Mouse (Mus musculus) midbrain, embryonic 13.5 days (tissue): ENCODE measurements around the gene Crmp1. TPM values are rescaled to one million over a fixed set of nuclear protein-coding genes. Genes with fewer than 3 reads are reported as not detected.

ENCODE experiments used
- ATAC-seq: fragments of 200-750 bp; cut with Nextera tagmentation; 2 replicates; pipeline ENCODE4 v1.8.0; 2017; ENCODE audit warnings: mild to moderate bottlenecking, moderate TSS enrichment, moderate library complexity
- H3K27ac ChIP-seq: fragments of 300-500 bp; sonication (generic); 2 replicates; pipeline ENCODE4 v1.5.1; 2015; ENCODE audit warnings: inconsistent platforms, mild to moderate bottlenecking, moderate library complexity
- H3K27me3 ChIP-seq: fragments of 300-500 bp; sonication (generic); 2 replicates; pipeline ENCODE4 v1.6.1; 2015; ENCODE audit warnings: mild to moderate bottlenecking, inconsistent platforms
- H3K36me3 ChIP-seq: fragments of 300-500 bp; sonication (generic); 2 replicates; pipeline ENCODE4 v1.6.1; 2015; ENCODE audit warnings: mild to moderate bottlenecking, inconsistent platforms
- H3K4me1 ChIP-seq: fragments of 300-500 bp; sonication (generic); replicated peaks from 2 replicates; pipeline ENCODE4 v1.6.1; 2015; ENCODE audit warnings: inconsistent platforms
- H3K4me2 ChIP-seq: fragments of 300-500 bp; sonication (generic); replicated peaks from 2 replicates; pipeline ENCODE4 v1.6.1; 2015; ENCODE audit warnings: moderate library complexity, mild to moderate bottlenecking, inconsistent platforms
- H3K4me3 ChIP-seq: fragments of 300-500 bp; sonication (generic); replicated peaks from 2 replicates; pipeline ENCODE4 v1.5.1; 2015; ENCODE audit warnings: mild to moderate bottlenecking, inconsistent platforms
- H3K9ac ChIP-seq: fragments of 300-500 bp; sonication (generic); replicated peaks from 2 replicates; pipeline ENCODE4 v1.6.1; 2015; ENCODE audit warnings: mild to moderate bottlenecking, inconsistent platforms
- H3K9me3 ChIP-seq: fragments of 300-500 bp; sonication (generic); 2 replicates; pipeline ENCODE4 v1.6.1; 2016; ENCODE audit warnings: mild to moderate bottlenecking, inconsistent platforms
- WGBS: fragments of 180-500 bp; shearing (Covaris S2); methylation state at CpG from one replicate; pipeline ENCODE4 v1.1.7; 2015; 5-methylcytosine and 5-hydroxymethylcytosine counted together
- polyA plus RNA-seq: library from polyadenylated mRNA; unstranded; fragments of >200 nt; fragmentation: Nextera tagmentation; extraction: Ambion mirVana; gene quantifications from 2 replicates; pipeline ENCODE4 v1.2.1, GENCODE M21; 2015

The Crmp1 gene
- polyA plus RNA-seq = 711 and 713 TPM in 2 replicates

- H3K9me3 ChIP-seq = no peaks in the 10 kb centered on the region
- no peaks in the 10 kb centered on the region for H3K36me3 ChIP-seq
- peak within 1 kb of the TSS; percentile 86 for H3K4me3 ChIP-seq
- peaks cover 49% of the 10 kb centered on the region for H3K4me1 ChIP-seq
- H3K27ac ChIP-seq = peak within 1 kb of the TSS; percentile 60
- H3K9ac ChIP-seq = peak within 1 kb of the TSS; percentile 93
- H3K4me2 ChIP-seq = peak within 1 kb of the TSS; percentile 84
- under 1% methylated on average over 54 of the region's 56 CpGs for WGBS
- peaks cover 40% of the 10 kb centered on the region for H3K27me3 ChIP-seq
- ATAC-seq = peak; percentile 75
These were observed at the start of gene Crmp1 for GRCm38 (mm10) chr5:37241651-37242151. Gene Crmp1, plus strand, starts transcription at chr5:37241940.

- no peak overlapping the region for H3K27ac ChIP-seq
- 73% methylated on average over 8 of the region's 8 CpGs for WGBS
These were observed 45.5 kb upstream of the Crmp1 start for GRCm38 (mm10) chr5:37196196-37196595.

GRCm38 (mm10) chr5:37196666-37197250 is 45.0 kb upstream of the Crmp1 start:
- WGBS = 75% methylated on average over 10 of the region's 10 CpGs
- H3K36me3 ChIP-seq = no peaks in the 10 kb centered on the region
- H3K4me2 ChIP-seq = no peak overlapping the region
- H3K27me3 ChIP-seq = no peaks in the 10 kb centered on the region
- H3K27ac ChIP-seq = no peak overlapping the region
- no peak overlapping the region for H3K4me3 ChIP-seq
- no peak overlapping the region for H3K9ac ChIP-seq
- no peak for ATAC-seq
- peaks cover 22% of the 10 kb centered on the region for H3K4me1 ChIP-seq
- no peaks in the 10 kb centered on the region for H3K9me3 ChIP-seq

More at GRCm38 (mm10) chr5:37196196-37196595, 45.5 kb upstream of the Crmp1 start:
- H3K4me2 ChIP-seq = no peak overlapping the region
- no peak overlapping the region for H3K4me3 ChIP-seq
- peaks cover 22% of the 10 kb centered on the region for H3K4me1 ChIP-seq
- no peaks in the 10 kb centered on the region for H3K9me3 ChIP-seq
- H3K27me3 ChIP-seq = no peaks in the 10 kb centered on the region
- ATAC-seq = no peak
- no peaks in the 10 kb centered on the region for H3K36me3 ChIP-seq
- no peak overlapping the region for H3K9ac ChIP-seq

GRCm38 (mm10) chr5:37197423-37197822 is 44.3 kb upstream of the Crmp1 start:
- no peak for ATAC-seq
- WGBS = 78% methylated on average over 3 of the region's 3 CpGs
- Histone ChIP-seq H3K4me3 (no peak overlapping the region), H3K27me3 (no peaks in the 10 kb centered on the region), H3K9me3 (no peaks in the 10 kb centered on the region), H3K4me1 (peaks cover 26% of the 10 kb centered on the region), H3K36me3 (no peaks in the 10 kb centered on the region), H3K27ac (no peak overlapping the region), H3K4me2 (no peak overlapping the region), H3K9ac (no peak overlapping the region)

- peak; percentile 58 for ATAC-seq
- WGBS = 37% methylated on average over 2 of the region's 2 CpGs
These were observed 43.6 kb upstream of the Crmp1 start for GRCm38 (mm10) chr5:37198011-37198688.

GRCm38 (mm10) chr5:37202285-37202684 is 39.5 kb upstream of the Crmp1 start:
- WGBS = 28% methylated on average over 1 of the region's 1 CpGs
- H3K27ac ChIP-seq = no peak overlapping the region
- ATAC-seq = no peak

More at GRCm38 (mm10) chr5:37198011-37198688, 43.6 kb upstream of the Crmp1 start:
- Histone ChIP-seq H3K4me1 (peaks cover 29% of the 10 kb centered on the region), H3K9me3 (no peaks in the 10 kb centered on the region), H3K4me3 (no peak overlapping the region), H3K9ac (no peak overlapping the region), H3K36me3 (no peaks in the 10 kb centered on the region), H3K4me2 (no peak overlapping the region), H3K27ac (peak overlapping the region; percentile 60; the same call in 1 of the 2 replicates), H3K27me3 (no peaks in the 10 kb centered on the region)

GRCm38 (mm10) chr5:37204886-37205285 is 36.9 kb upstream of the Crmp1 start:
- Histone ChIP-seq H3K9me3 (no peaks in the 10 kb centered on the region), H3K4me3 (no peak overlapping the region), H3K4me2 (no peak overlapping the region), H3K36me3 (no peaks in the 10 kb centered on the region), H3K4me1 (peaks cover 7% of the 10 kb centered on the region), H3K27ac (no peak overlapping the region), H3K27me3 (no peaks in the 10 kb centered on the region), H3K9ac (no peak overlapping the region)
- WGBS = 85% methylated on average over 7 of the region's 7 CpGs
- no peak for ATAC-seq

More at GRCm38 (mm10) chr5:37202285-37202684, 39.5 kb upstream of the Crmp1 start:
- Histone ChIP-seq H3K4me2 (no peak overlapping the region), H3K9me3 (no peaks in the 10 kb centered on the region), H3K4me1 (peaks cover 20% of the 10 kb centered on the region), H3K36me3 (no peaks in the 10 kb centered on the region), H3K27me3 (no peaks in the 10 kb centered on the region), H3K9ac (no peak overlapping the region), H3K4me3 (no peak overlapping the region)

GRCm38 (mm10) chr5:37205420-37205819 is 36.3 kb upstream of the Crmp1 start:
- no peak overlapping the region for H3K9ac ChIP-seq
- no peak for ATAC-seq
- no peaks in the 10 kb centered on the region for H3K36me3 ChIP-seq
- no peak overlapping the region for H3K27ac ChIP-seq
- 85% methylated on average over 1 of the region's 1 CpGs for WGBS
- no peak overlapping the region for H3K4me3 ChIP-seq
- H3K4me2 ChIP-seq = no peak overlapping the region
- no peaks in the 10 kb centered on the region for H3K27me3 ChIP-seq
- peaks cover 7% of the 10 kb centered on the region for H3K4me1 ChIP-seq
- no peaks in the 10 kb centered on the region for H3K9me3 ChIP-seq

- Histone ChIP-seq H3K4me3 (no peak overlapping the region), H3K4me1 (peaks cover 7% of the 10 kb centered on the region), H3K36me3 (no peaks in the 10 kb centered on the region), H3K4me2 (no peak overlapping the region), H3K9ac (no peak overlapping the region), H3K9me3 (no peaks in the 10 kb centered on the region), H3K27me3 (no peaks in the 10 kb centered on the region), H3K27ac (no peak overlapping the region)
- 57% methylated on average over 2 of the region's 2 CpGs for WGBS
- no peak for ATAC-seq
These were observed 35.4 kb upstream of the Crmp1 start for GRCm38 (mm10) chr5:37206364-37206763.

GRCm38 (mm10) chr5:37212938-37213708 is 28.6 kb upstream of the Crmp1 start:
- no peaks in the 10 kb centered on the region for H3K36me3 ChIP-seq
- H3K9ac ChIP-seq = no peak overlapping the region
- H3K27ac ChIP-seq = no peak overlapping the region
- no peak overlapping the region for H3K4me2 ChIP-seq
- no peak for ATAC-seq
- H3K27me3 ChIP-seq = no peaks in the 10 kb centered on the region
- no peaks in the 10 kb centered on the region for H3K9me3 ChIP-seq
- no peak overlapping the region for H3K4me3 ChIP-seq
- H3K4me1 ChIP-seq = 0 out of 2 replicates have a peak, but pooled peaks cover 2% of the 10 kb centered on the region
- 92% methylated on average over 9 of the region's 9 CpGs for WGBS

GRCm38 (mm10) chr5:37213709-37214103 is 28.0 kb upstream of the Crmp1 start:
- Histone ChIP-seq H3K4me1 (0 out of 2 replicates have a peak, but pooled peaks cover 2% of the 10 kb centered on the region), H3K36me3 (no peaks in the 10 kb centered on the region), H3K27me3 (no peaks in the 10 kb centered on the region), H3K9ac (no peak overlapping the region), H3K9me3 (no peaks in the 10 kb centered on the region), H3K27ac (no peak overlapping the region), H3K4me3 (no peak overlapping the region), H3K4me2 (no peak overlapping the region)
- WGBS = 84% methylated on average over 4 of the region's 4 CpGs
- ATAC-seq = no peak

- Histone ChIP-seq H3K36me3 (no peaks in the 10 kb centered on the region), H3K9me3 (no peaks in the 10 kb centered on the region), H3K27me3 (no peaks in the 10 kb centered on the region), H3K9ac (no peak overlapping the region), H3K27ac (no peak overlapping the region), H3K4me2 (no peak overlapping the region), H3K4me3 (no peak overlapping the region), H3K4me1 (peaks cover 11% of the 10 kb centered on the region)
- WGBS = 76% methylated on average over 6 of the region's 6 CpGs
- ATAC-seq = no peak
These were observed 27.1 kb upstream of the Crmp1 start for GRCm38 (mm10) chr5:37214614-37215013.
